Mouse (Mus musculus): ENCODE data around the gene Grasp. TPM values are rescaled to one million over a fixed set of nuclear protein-coding genes. Genes with fewer than 3 reads are reported as not detected.

The Grasp gene
- polyA plus RNA-seq, 1 experiment from 2014 or later = 0.35 TPM

GRCm38 (mm10) chr15:101235342-101235698 is 11.3 kb downstream of the Grasp start:
- Histone ChIP-seq H3K27ac (ENCODE audit: low read depth) (no peak overlapping the region), H3K9ac (replicated peaks) (no peak overlapping the region), H3K9me3 (ENCODE audit: low read length) (no peaks in the 10 kb centered on the region), H3K4me1 (ENCODE audit: insufficient read depth) (peaks cover 7% of the 10 kb centered on the region), H3K4me2 (ENCODE audit: low read depth, low read length) (no peak overlapping the region), H3K36me3 (replicated peaks; ENCODE audit: insufficient read depth, low read length) (no peaks in the 10 kb centered on the region), H3K27me3 (ENCODE audit: insufficient read depth, low read length) (peaks cover 9% of the 10 kb centered on the region; the same call in 1 of the 2 replicates), H3K4me3 (ENCODE audit: low read depth, low read length) (no peak overlapping the region)
- ATAC-seq (no peak), DNase-seq (peak; percentile 37)
- TF ChIP-seq CTCF (IDR thresholded peaks at IDR 0.05; ENCODE audit: low read depth) = no peak
- no peak for TF ChIP-seq EP300 (IDR thresholded peaks at IDR 0.05; ENCODE audit: low read depth)
- WGBS (ENCODE audit: insufficient replicate concordance) = 56% methylated on average over 5 of the region's 5 CpGs

- TF ChIP-seq CTCF (IDR thresholded peaks at IDR 0.05; ENCODE audit: low read depth) (no peak), EP300 (IDR thresholded peaks at IDR 0.05; ENCODE audit: low read depth) (no peak)
- WGBS (ENCODE audit: insufficient replicate concordance) = 36% methylated on average over 12 of the region's 12 CpGs
- Histone ChIP-seq H3K27me3 (ENCODE audit: insufficient read depth, low read length) (peaks cover 9% of the 10 kb centered on the region; the same call in 1 of the 2 replicates), H3K9ac (replicated peaks) (no peak overlapping the region; the same call in 1 of the 2 replicates), H3K4me3 (ENCODE audit: low read depth, low read length) (no peak overlapping the region), H3K9me3 (ENCODE audit: low read length) (no peaks in the 10 kb centered on the region), H3K27ac (ENCODE audit: low read depth) (no peak overlapping the region), H3K4me2 (ENCODE audit: low read depth, low read length) (peak overlapping the region; percentile 22; the same call in 1 of the 2 replicates), H3K36me3 (replicated peaks; ENCODE audit: insufficient read depth, low read length) (no peaks in the 10 kb centered on the region), H3K4me1 (ENCODE audit: insufficient read depth) (peaks cover 8% of the 10 kb centered on the region)
- ATAC-seq = no peak
- no peak for DNase-seq
Measured at GRCm38 (mm10) chr15:101235728-101236327, 11.8 kb downstream of the Grasp start.

GRCm38 (mm10) chr15:101236878-101237277 is 12.9 kb downstream of the Grasp start:
- TF ChIP-seq EP300 (IDR thresholded peaks at IDR 0.05; ENCODE audit: low read depth) = no peak
- peak; percentile 87 for TF ChIP-seq CTCF (IDR thresholded peaks at IDR 0.05; ENCODE audit: low read depth)
- H3K9ac ChIP-seq (replicated peaks) = no peak overlapping the region
- H3K9me3 ChIP-seq (ENCODE audit: low read length) = no peaks in the 10 kb centered on the region
- H3K4me3 ChIP-seq (ENCODE audit: low read depth, low read length) = no peak overlapping the region
- no peaks in the 10 kb centered on the region for H3K36me3 ChIP-seq (replicated peaks; ENCODE audit: insufficient read depth, low read length)
- no peak overlapping the region for H3K27ac ChIP-seq (ENCODE audit: low read depth)
- DNase-seq (peak; percentile 75), ATAC-seq (0 out of 2 replicates have a peak, but pooled peaks have one; percentile 26)
- H3K4me2 ChIP-seq (ENCODE audit: low read depth, low read length) = no peak overlapping the region
- WGBS (ENCODE audit: insufficient replicate concordance) = 2% methylated on average over 3 of the region's 3 CpGs
- H3K27me3 ChIP-seq (ENCODE audit: insufficient read depth, low read length) = peaks cover 9% of the 10 kb centered on the region; the same call in 1 of the 2 replicates
- H3K4me1 ChIP-seq (ENCODE audit: insufficient read depth) = peaks cover 12% of the 10 kb centered on the region

GRCm38 (mm10) chr15:101238885-101239511 is 15.0 kb downstream of the Grasp start:
- no peak overlapping the region for H3K4me2 ChIP-seq (ENCODE audit: low read depth, low read length)
- peaks cover 9% of the 10 kb centered on the region; the same call in 1 of the 2 replicates for H3K27me3 ChIP-seq (ENCODE audit: insufficient read depth, low read length)
- ATAC-seq = no peak
- H3K9ac ChIP-seq (replicated peaks) = no peak overlapping the region
- TF ChIP-seq CTCF (IDR thresholded peaks at IDR 0.05; ENCODE audit: low read depth) (peak; percentile 70), EP300 (IDR thresholded peaks at IDR 0.05; ENCODE audit: low read depth) (no peak)
- H3K27ac ChIP-seq (ENCODE audit: low read depth) = no peak overlapping the region
- no peaks in the 10 kb centered on the region for H3K36me3 ChIP-seq (replicated peaks; ENCODE audit: insufficient read depth, low read length)
- DNase-seq = peak; percentile 55
- no peaks in the 10 kb centered on the region for H3K9me3 ChIP-seq (ENCODE audit: low read length)
- H3K4me1 ChIP-seq (ENCODE audit: insufficient read depth) = peaks cover 12% of the 10 kb centered on the region
- WGBS (ENCODE audit: insufficient replicate concordance) = 11% methylated on average over 28 of the region's 28 CpGs
- no peak overlapping the region for H3K4me3 ChIP-seq (ENCODE audit: low read depth, low read length)

- Histone ChIP-seq H3K4me2 (ENCODE audit: low read depth, low read length) (no peak overlapping the region), H3K36me3 (replicated peaks; ENCODE audit: insufficient read depth, low read length) (no peaks in the 10 kb centered on the region), H3K27ac (ENCODE audit: low read depth) (no peak overlapping the region), H3K4me3 (ENCODE audit: low read depth, low read length) (no peak overlapping the region), H3K4me1 (ENCODE audit: insufficient read depth) (peaks cover 12% of the 10 kb centered on the region), H3K9ac (replicated peaks) (no peak overlapping the region), H3K9me3 (ENCODE audit: low read length) (no peaks in the 10 kb centered on the region), H3K27me3 (ENCODE audit: insufficient read depth, low read length) (peaks cover 9% of the 10 kb centered on the region; the same call in 1 of the 2 replicates)
- DNase-seq (no peak), ATAC-seq (no peak)
- TF ChIP-seq EP300 (IDR thresholded peaks at IDR 0.05; ENCODE audit: low read depth) (no peak), CTCF (IDR thresholded peaks at IDR 0.05; ENCODE audit: low read depth) (no peak)
- WGBS (ENCODE audit: insufficient replicate concordance) = 65% methylated on average over 8 of the region's 8 CpGs
Measured at GRCm38 (mm10) chr15:101239821-101240220, 15.8 kb downstream of the Grasp start.

- Histone ChIP-seq H3K9ac (replicated peaks) (0 out of 2 replicates have a peak overlapping the region, but pooled peaks have one; percentile 30), H3K9me3 (ENCODE audit: low read length) (no peaks in the 10 kb centered on the region), H3K4me2 (ENCODE audit: low read depth, low read length) (peak overlapping the region; percentile 62), H3K4me1 (ENCODE audit: insufficient read depth) (peaks cover 8% of the 10 kb centered on the region), H3K36me3 (replicated peaks; ENCODE audit: insufficient read depth, low read length) (no peaks in the 10 kb centered on the region), H3K27me3 (ENCODE audit: insufficient read depth, low read length) (peaks cover 9% of the 10 kb centered on the region; the same call in 1 of the 2 replicates), H3K4me3 (ENCODE audit: low read depth, low read length) (no peak overlapping the region), H3K27ac (ENCODE audit: low read depth) (0 out of 2 replicates have a peak overlapping the region, but pooled peaks have one; percentile 6)
- DNase-seq (peak; percentile 83), ATAC-seq (peak; percentile 68)
- TF ChIP-seq CTCF (IDR thresholded peaks at IDR 0.05; ENCODE audit: low read depth) (peak; percentile 93), EP300 (IDR thresholded peaks at IDR 0.05; ENCODE audit: low read depth) (no peak; the same call in 1 of the 2 replicates)
- WGBS (ENCODE audit: insufficient replicate concordance) = 5% methylated on average over 10 of the region's 10 CpGs
Measured at GRCm38 (mm10) chr15:101240799-101241204, 16.8 kb downstream of the Grasp start.

Measured in liver, postnatal 0 days (tissue).